Mouse (Mus musculus): ENCODE measurements around the gene Mad1l1. TPM values are rescaled to one million over a fixed set of nuclear protein-coding genes. Genes with fewer than 3 reads are reported as not detected.
"Not testable (repeated sequence)": the region's sequence is repeated elsewhere in the genome, so short reads cannot be mapped to it uniquely, and the experiment has no call there.

Mad1l1 gene
- polyA plus RNA-seq, 1 experiment from 2014 or later: 68.9 TPM

DNA sequence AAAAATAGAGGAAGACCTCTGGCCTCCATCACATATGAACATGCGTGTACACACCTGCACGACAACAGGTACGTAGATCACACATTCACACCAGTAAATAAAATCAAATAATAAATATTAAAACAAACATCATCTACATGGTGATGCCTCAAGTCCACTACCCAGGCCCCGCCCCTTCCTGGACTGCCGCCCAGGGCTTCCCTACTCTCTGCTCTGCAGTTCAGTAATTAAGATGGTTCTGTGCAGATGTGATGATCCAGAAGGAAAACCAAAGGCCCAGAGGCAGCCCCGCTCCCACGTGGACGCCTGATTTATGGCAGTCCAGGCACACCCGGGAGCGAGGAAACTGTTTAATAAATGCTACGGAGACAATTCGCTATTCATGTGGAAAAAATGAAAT, 323.0 kb downstream of the Mad1l1 start:
- H3K9me3 ChIP-seq (replicated peaks); H3K36me3 ChIP-seq; H3K27me3 ChIP-seq (ENCODE audit: low read depth, poor library complexity, severe bottlenecking); H3K4me3 ChIP-seq; H3K27ac ChIP-seq; DNase-seq (ENCODE audit: low spot score): not testable (repeated sequence)
- 74% methylated on average over 12 of the region's 12 CpGs for WGBS
- peaks cover 17% of the 10 kb centered on the region for H3K4me1 ChIP-seq

DNA sequence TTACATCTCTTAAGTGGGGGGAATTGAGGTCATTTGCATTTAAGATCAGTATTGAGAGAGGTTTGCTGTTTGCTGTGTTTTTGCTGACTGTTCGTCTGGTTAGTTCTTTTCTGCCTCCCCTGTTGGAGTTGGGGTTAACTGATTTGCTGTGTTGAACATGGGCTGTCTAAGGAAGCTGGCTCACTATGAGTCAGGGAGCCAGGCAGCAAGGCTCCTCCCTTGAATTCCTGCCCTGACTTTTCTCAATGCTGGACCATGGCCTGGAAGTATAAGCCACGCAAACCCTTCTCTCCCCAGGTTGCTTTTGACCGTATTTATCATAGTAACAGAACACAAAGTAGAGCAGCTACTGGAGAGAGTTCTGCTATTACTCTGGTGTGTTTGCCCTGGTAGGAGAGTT, 329.8 kb downstream of the Mad1l1 start:
- no peaks in the 10 kb centered on the region for H3K4me1 ChIP-seq
- no peak for DNase-seq (ENCODE audit: low spot score)
- H3K27me3 ChIP-seq (ENCODE audit: low read depth, poor library complexity, severe bottlenecking): no peaks in the 10 kb centered on the region
- H3K36me3 ChIP-seq: no peaks in the 10 kb centered on the region
- H3K4me3 ChIP-seq: no peak overlapping the region
- no peaks in the 10 kb centered on the region for H3K9me3 ChIP-seq (replicated peaks)
- 94% methylated on average over 3 of the region's 3 CpGs for WGBS
- no peak overlapping the region for H3K27ac ChIP-seq

DNA sequence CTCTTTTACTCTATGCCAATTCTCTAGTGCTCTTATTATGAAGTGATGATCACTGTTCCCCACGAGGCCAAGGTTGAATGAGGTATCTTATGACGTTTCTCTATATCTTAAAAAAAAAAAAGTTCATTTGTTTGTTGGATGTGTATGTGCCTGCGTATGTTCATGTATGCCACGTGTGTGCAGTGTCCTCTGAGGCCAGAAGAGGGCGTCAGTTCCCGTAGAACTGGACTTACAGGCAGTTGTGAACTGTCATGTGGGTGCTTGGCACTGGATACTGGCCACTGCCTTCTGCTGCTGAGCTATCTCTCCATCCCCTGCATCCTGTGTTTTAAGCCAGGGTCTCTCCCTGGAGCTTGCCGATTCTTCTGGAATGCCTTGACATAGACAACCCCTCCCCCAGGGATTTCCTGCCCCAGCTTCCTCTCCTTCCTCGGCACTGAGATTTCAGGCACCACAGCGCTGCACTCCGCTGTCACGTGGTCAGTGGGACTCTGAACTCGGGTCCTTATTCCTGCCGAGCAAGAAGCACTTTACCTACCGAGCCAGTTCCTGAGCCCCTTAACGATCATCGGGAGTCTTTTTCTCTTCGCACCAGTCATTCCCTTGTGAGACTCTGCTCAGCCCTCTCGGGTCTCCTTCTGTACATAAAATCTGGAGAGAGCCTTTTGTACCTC, 336.1 kb downstream of the Mad1l1 start:
- H3K36me3 ChIP-seq: no peaks in the 10 kb centered on the region
- H3K27me3 ChIP-seq (ENCODE audit: low read depth, poor library complexity, severe bottlenecking): 0 out of 2 replicates have a peak, but pooled peaks cover 4% of the 10 kb centered on the region
- no peaks in the 10 kb centered on the region for H3K9me3 ChIP-seq (replicated peaks)
- no peak overlapping the region for H3K27ac ChIP-seq
- H3K4me3 ChIP-seq: no peak overlapping the region
- WGBS: 43% methylated on average over 18 of the region's 18 CpGs
- peaks cover 5% of the 10 kb centered on the region for H3K4me1 ChIP-seq
- DNase-seq (ENCODE audit: low spot score): no peak

DNA sequence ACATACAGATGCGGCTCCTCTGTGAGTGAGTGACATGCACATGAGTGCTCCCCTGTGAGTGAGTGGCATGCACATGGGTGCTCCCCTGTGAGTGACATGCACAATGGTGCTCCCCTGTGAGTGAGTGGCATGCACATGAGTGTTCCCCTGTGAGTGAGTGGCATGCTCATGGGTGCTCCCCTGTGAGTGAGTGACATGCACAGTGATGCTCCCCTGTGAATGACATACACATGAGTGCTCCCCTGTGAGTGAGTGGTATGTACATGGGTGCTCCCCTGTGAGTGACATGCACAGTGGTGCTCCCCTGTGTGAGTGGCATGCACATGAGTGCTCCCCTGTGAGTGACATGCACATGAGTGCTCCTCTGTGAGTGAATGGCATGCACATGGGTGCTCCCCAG, 339.4 kb downstream of the Mad1l1 start:
- H3K36me3 ChIP-seq: no peaks in the 10 kb centered on the region
- DNase-seq (ENCODE audit: low spot score): no peak
- H3K27me3 ChIP-seq (ENCODE audit: low read depth, poor library complexity, severe bottlenecking): peaks cover 10% of the 10 kb centered on the region; the same call in 1 of the 2 replicates
- H3K4me3 ChIP-seq: no peak overlapping the region
- WGBS: 94% methylated on average over 1 of the region's 1 CpGs
- no peaks in the 10 kb centered on the region for H3K9me3 ChIP-seq (replicated peaks)
- H3K27ac ChIP-seq: no peak overlapping the region
- peaks cover 5% of the 10 kb centered on the region for H3K4me1 ChIP-seq

DNA sequence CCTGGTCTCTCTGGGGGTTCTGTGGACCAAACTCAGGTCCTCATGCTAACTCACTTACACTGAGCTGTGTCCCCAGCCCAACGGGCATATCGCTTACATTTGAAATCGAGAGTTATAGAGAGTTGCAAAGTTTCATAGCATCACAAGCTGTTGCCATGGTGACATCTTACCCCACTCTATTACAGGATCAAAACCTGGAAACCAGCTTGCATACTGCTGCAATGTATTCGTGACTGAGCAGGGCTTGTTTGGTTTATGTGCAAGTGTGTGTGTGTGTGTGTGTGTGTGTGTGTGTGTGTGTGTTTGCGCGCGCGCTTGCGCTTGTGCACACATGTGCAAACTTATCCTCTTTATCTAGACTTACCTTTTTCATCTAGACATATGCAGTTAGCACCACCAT, 342.0 kb downstream of the Mad1l1 start:
- Histone ChIP-seq H3K36me3 (no peaks in the 10 kb centered on the region), H3K27ac (no peak overlapping the region), H3K9me3 (replicated peaks) (no peaks in the 10 kb centered on the region), H3K4me1 (no peaks in the 10 kb centered on the region), H3K27me3 (ENCODE audit: low read depth, poor library complexity, severe bottlenecking) (peaks cover 10% of the 10 kb centered on the region; the same call in 1 of the 2 replicates), H3K4me3 (no peak overlapping the region)
- 80% methylated on average over 9 of the region's 9 CpGs for WGBS
- no peak for DNase-seq (ENCODE audit: low spot score)

DNA sequence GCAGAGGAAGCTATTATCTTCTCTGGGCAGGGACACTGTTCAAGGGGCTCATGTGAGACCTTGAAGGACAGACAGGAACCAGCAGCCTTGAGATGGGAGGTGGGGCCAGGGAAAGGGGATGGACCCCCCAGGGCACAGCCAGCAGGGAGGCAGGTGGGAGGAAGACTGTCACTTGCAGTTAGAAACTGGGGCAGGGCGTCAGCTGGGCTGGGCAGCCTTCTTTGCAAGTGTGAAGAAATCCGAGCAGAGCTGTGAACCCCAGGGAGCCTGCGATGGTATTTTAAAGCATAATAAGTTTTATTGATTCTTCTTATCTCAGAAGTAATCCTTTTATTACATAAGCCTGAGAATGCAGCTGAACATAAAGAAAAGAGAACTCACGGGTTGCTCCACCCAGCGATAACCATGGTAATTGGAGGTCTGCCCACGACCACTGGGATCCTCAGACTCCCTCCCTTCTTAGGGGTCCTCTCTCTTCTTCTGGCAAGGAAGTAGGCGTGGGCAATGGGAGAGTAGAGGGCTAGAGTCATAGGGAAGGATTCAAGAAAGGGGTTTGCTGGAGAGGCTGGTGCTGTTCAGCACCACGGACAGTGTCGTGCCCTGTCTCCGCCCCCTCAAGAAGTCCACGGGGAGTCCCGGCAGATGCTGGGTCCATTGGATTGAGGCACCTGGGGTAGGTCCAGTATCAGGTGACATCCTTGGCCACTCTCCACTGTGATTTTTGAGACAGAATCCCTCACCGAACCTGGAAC, 342.7 kb downstream of the Mad1l1 start:
- Histone ChIP-seq H3K4me3 (no peak overlapping the region), H3K9me3 (replicated peaks) (no peaks in the 10 kb centered on the region), H3K4me1 (no peaks in the 10 kb centered on the region), H3K36me3 (no peaks in the 10 kb centered on the region), H3K27me3 (ENCODE audit: low read depth, poor library complexity, severe bottlenecking) (peaks cover 13% of the 10 kb centered on the region; the same call in 1 of the 2 replicates), H3K27ac (no peak overlapping the region)
- 7% methylated on average over 13 of the region's 13 CpGs for WGBS
- DNase-seq (ENCODE audit: low spot score): peak; percentile 63

DNA sequence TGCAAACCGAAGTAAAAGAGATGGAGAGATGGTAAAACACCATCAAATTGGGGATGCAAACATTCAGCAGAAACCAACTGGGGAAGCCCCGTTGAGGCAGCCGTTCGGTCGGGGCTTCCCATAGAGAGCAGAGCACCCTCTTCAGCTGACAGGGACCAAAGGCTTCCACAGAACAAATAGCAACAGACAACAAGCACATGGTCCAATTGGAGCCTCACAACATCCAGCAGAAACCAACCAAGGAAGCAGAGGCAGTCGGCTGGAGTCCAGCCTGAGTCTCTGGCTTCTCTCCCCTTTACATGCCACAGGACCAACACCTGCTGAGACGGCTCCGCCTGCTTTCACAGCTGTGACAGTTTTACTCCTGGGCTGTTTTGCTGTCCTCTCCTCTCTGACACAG, 343.9 kb downstream of the Mad1l1 start:
- peaks cover 4% of the 10 kb centered on the region; the same call in 1 of the 2 replicates for H3K4me1 ChIP-seq
- no peak overlapping the region for H3K4me3 ChIP-seq
- H3K36me3 ChIP-seq: no peaks in the 10 kb centered on the region
- 30% methylated on average over 8 of the region's 8 CpGs for WGBS
- peaks cover 25% of the 10 kb centered on the region for H3K27me3 ChIP-seq (ENCODE audit: low read depth, poor library complexity, severe bottlenecking)
- no peak overlapping the region for H3K27ac ChIP-seq
- no peaks in the 10 kb centered on the region for H3K9me3 ChIP-seq (replicated peaks)
- DNase-seq (ENCODE audit: low spot score): no peak

DNA sequence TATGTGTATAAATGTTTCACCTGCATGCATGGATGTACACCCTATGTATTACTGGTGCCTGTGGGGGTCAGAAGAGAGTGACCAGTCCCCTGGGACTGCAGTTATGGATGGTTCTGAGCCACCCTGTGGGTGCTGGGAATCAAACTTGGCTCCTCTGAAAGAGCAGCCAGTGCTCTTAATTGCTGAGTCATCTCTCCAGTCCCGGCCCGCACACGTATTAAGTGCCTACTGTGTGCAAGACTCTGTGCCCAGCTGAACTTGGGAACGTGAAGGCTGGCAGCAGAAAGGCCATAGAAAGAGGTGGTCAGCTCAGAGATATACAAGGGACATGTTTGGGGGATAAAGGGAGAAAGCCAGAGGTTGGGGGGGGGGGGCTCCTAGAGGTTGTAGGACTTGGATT, 344.8 kb downstream of the Mad1l1 start:
- H3K27me3 ChIP-seq (ENCODE audit: low read depth, poor library complexity, severe bottlenecking): peaks cover 34% of the 10 kb centered on the region
- no peak for DNase-seq (ENCODE audit: low spot score)
- H3K36me3 ChIP-seq: no peaks in the 10 kb centered on the region
- H3K9me3 ChIP-seq (replicated peaks): no peaks in the 10 kb centered on the region
- 79% methylated on average over 4 of the region's 4 CpGs for WGBS
- no peak overlapping the region for H3K27ac ChIP-seq
- peaks cover 4% of the 10 kb centered on the region; the same call in 1 of the 2 replicates for H3K4me1 ChIP-seq
- no peak overlapping the region for H3K4me3 ChIP-seq

DNA sequence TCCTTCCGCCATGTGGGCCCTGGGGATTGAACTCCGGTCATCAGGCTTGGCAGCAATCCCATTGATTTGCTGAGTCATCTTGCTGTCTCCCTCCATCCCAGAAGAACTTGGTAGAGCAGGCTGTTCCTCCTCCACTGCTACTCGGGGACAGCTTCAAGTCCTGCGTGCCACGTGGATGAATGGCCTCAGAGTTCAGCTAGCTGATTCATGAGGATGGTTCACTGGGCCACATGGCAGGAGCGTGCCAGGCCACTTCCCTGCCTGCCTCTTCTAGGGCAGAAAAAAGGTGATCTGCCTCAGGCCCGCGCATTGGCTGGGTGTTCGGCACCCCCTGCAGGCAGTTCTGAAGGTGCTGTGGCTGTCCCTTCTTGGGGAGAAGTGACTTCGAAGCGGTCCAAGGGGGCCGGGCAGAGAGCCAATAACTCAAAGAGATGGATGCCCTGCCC, 351.1 kb downstream of the Mad1l1 start:
- H3K36me3 ChIP-seq: no peaks in the 10 kb centered on the region
- H3K27ac ChIP-seq: no peak overlapping the region
- H3K9me3 ChIP-seq (replicated peaks): no peaks in the 10 kb centered on the region
- WGBS: 66% methylated on average over 12 of the region's 12 CpGs
- no peak overlapping the region for H3K4me3 ChIP-seq
- H3K27me3 ChIP-seq (ENCODE audit: low read depth, poor library complexity, severe bottlenecking): peaks cover 33% of the 10 kb centered on the region
- H3K4me1 ChIP-seq: peaks cover 9% of the 10 kb centered on the region
- DNase-seq (ENCODE audit: low spot score): no peak

DNA sequence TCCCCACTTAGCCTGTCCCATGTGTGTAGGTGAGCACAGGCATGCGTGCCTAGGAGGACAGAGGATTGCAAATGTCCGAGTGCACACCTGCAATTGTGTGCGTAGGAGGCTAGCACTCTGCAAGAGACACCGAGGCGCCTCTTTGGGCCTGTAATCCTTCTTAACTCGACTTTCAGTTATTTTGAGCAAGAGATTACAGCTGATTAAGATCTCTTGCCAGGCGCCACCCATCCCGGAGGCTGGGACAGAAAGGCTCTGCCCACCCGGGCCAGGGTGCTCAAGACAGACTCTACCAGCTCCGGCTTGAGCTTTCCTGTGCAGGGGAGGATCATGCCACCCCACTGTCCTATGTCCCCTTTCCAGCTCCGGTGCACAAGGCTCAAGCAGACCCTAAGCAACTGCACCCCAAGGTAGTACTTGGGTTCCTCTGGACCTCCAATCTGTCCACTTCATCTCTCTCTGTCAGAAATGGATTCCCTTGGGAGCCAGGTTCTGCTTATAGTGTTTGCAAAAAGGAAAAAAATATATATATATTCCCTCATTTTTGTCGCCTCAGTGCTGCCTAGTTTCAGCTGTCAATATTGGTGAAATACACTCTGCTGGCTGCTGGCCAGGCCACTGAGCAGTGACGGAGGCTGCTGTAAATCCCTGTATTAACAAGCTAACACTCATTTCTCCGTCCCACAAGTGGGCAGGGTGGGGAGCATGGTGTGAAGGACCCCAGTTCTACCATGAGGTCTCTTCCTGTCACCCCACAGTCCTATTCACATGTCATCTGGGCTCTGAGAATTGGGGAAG, 352.0 kb downstream of the Mad1l1 start:
- no peak overlapping the region for H3K4me3 ChIP-seq
- no peak for DNase-seq (ENCODE audit: low spot score)
- 85% methylated on average over 14 of the region's 14 CpGs for WGBS
- peaks cover 33% of the 10 kb centered on the region for H3K27me3 ChIP-seq (ENCODE audit: low read depth, poor library complexity, severe bottlenecking)
- peaks cover 17% of the 10 kb centered on the region for H3K4me1 ChIP-seq
- H3K9me3 ChIP-seq (replicated peaks): no peaks in the 10 kb centered on the region
- no peaks in the 10 kb centered on the region for H3K36me3 ChIP-seq
- H3K27ac ChIP-seq: no peak overlapping the region

DNA sequence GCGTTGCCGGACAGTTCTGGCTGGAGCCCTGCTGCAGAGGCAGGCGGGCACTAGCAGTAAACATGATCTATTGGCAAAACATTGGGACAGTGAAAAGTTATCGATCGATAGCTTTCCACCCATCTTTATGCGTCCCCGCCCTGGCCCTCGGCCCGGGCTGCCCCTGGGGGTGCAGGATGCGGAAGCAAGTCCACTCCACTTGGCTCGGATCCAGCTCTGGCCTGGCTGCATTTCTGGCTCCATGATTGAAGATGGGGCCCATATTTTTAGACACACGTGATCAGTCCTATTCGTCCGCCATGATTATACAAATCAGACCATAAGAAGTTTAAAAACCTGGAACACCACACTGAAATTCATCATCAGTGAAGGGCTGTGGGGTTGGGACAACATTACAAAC, 355.8 kb downstream of the Mad1l1 start:
- no peak overlapping the region for H3K4me3 ChIP-seq
- no peak for DNase-seq (ENCODE audit: low spot score)
- 92% methylated on average over 14 of the region's 14 CpGs for WGBS
- H3K4me1 ChIP-seq: peaks cover 19% of the 10 kb centered on the region
- H3K27ac ChIP-seq: no peak overlapping the region
- H3K27me3 ChIP-seq (ENCODE audit: low read depth, poor library complexity, severe bottlenecking): 0 out of 2 replicates have a peak, but pooled peaks cover under 1% of the 10 kb centered on the region
- H3K9me3 ChIP-seq (replicated peaks): no peaks in the 10 kb centered on the region
- H3K36me3 ChIP-seq: no peaks in the 10 kb centered on the region

DNA sequence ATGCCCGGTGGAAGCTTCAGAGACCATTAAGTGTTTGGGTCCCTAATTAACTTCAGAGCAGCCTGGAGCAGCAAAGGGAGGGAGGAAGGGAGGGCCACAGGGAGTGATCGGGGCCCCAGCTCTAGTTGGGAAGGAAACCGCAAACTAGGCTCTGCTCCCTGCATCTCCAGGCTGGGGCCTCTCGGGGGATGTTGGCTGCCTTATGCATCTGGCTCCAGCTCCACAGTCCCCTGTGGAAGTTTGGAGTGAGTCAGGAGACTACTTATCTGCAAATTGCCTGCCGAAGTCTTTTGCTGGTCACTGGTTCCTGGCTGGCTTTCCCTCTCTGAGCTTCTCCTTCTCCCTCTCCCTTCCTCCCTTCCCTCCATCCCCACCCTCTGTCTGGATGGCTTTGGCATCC, 357.0 kb downstream of the Mad1l1 start:
- 53% methylated on average over 5 of the region's 5 CpGs for WGBS
- Histone ChIP-seq H3K4me3 (no peak overlapping the region), H3K27me3 (ENCODE audit: low read depth, poor library complexity, severe bottlenecking) (no peaks in the 10 kb centered on the region), H3K27ac (no peak overlapping the region), H3K4me1 (peaks cover 19% of the 10 kb centered on the region), H3K9me3 (replicated peaks) (no peaks in the 10 kb centered on the region), H3K36me3 (no peaks in the 10 kb centered on the region)
- DNase-seq (ENCODE audit: low spot score): no peak

DNA sequence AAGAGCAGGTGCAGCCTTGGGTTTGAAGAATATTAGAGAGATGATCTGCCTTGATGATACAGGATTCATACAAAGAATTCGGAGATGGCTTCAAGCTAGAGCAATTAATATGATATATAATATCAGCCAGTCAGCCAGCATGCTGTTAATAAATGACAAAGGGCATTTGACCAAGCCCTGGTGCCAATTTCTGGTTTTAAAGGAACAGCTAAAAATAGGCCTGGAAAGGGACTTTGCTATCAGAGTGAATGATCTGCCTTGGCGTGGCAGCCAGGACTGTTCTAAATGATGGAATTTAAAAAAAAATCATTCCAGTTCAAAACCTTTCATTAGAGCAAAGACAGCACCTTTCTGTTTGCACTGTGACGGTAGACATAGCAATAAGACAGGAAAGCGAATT, 361.6 kb downstream of the Mad1l1 start:
- WGBS: 90% methylated on average over 4 of the region's 4 CpGs
- DNase-seq (ENCODE audit: low spot score): no peak
- Histone ChIP-seq H3K4me3 (no peak overlapping the region), H3K4me1 (peaks cover 31% of the 10 kb centered on the region), H3K9me3 (replicated peaks) (no peaks in the 10 kb centered on the region), H3K36me3 (no peaks in the 10 kb centered on the region), H3K27ac (no peak overlapping the region), H3K27me3 (ENCODE audit: low read depth, poor library complexity, severe bottlenecking) (no peaks in the 10 kb centered on the region)
